29 mouse cellular contexts compared by ENCODE assay signal in the genomic region with DNA sequence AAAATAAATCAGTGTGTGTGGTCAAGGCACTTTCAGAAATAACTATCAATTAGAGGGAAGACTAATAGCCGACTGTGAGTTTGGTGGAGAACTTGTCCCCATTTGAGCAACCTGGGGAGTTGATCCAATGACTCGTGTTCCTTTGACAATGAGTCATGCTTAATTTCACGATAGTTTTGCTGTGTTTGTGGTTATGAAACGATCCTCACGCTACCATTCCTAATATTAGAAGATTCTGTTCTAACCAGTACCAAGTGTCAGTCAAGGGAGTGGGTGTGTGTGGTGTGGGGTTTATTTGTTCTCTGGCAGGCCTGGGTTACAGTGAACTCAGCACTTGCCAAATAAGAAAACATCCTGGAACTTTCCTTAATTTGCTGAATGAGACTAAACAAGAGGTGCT. TPM values are rescaled to one million over a fixed set of nuclear protein-coding genes. Genes with fewer than 3 reads are reported as not detected.
DNase-seq lines count a peak whose midpoint lies in the region; TF ChIP-seq lines count a peak whose summit lies in the region.
"Had no signal": no experiment of that assay in that cellular context is flagged by ENCODE, and none has a peak within 500 bp of the region (broad histone marks: within the 10 kb centered on the region; RNA-seq: fewer than 3 reads in every experiment).

No protein-coding gene starts in this region.

- H3K36me3 ChIP-seq in C2C12 (ENCODE audit: control insufficient read depth, insufficient read depth) (no peaks in the 10 kb centered on the region), myocyte (ENCODE audit: control insufficient read depth, insufficient read depth) (no peaks in the 10 kb centered on the region)
- H3K36me3 ChIP-seq: embryonic facial prominence, embryonic 10.5 days; embryonic facial prominence, embryonic 13.5 days; forebrain, embryonic 10.5 days; G1E; heart, embryonic 10.5 days; heart, embryonic 13.5 days; hindbrain, embryonic 12.5 days; hindbrain, embryonic 15.5 days had no signal

- H3K4me3 ChIP-seq in C2C12 (ENCODE audit: insufficient read depth, poor library complexity, severe bottlenecking) (no peak overlapping the region), myocyte (no peak overlapping the region)
- H3K4me3 ChIP-seq: embryonic facial prominence, embryonic 10.5 days; embryonic facial prominence, embryonic 13.5 days; erythroblast, embryonic 14.5 days; forebrain, embryonic 10.5 days; forebrain, embryonic 13.5 days; heart, adult 2 months; heart, embryonic 10.5 days; heart, embryonic 13.5 days; hindbrain, embryonic 12.5 days; hindbrain, embryonic 15.5 days had no signal

- H3ac ChIP-seq in C2C12 (ENCODE audit: control insufficient read depth, insufficient read length, low read depth), result no peak overlapping the region
- H3ac ChIP-seq in myocyte (ENCODE audit: control insufficient read depth, insufficient read length), result no peak overlapping the region

- peak; percentile 41 for DNase-seq in 3134 (ENCODE audit: extremely low read depth, insufficient read length, low spot score)
- DNase-seq in adipocyte (ENCODE audit: low spot score), result peak; percentile 72
- no peak for DNase-seq in ovary, postnatal 14 days (ENCODE audit: low spot score)
- DNase-seq in heart, postnatal 25 days (ENCODE audit: low spot score), result no peak
- no peak for DNase-seq in kidney, adult 9 months
- DNase-seq: adrenal gland, postnatal 10 days; adrenal gland, postnatal 36 days; cerebellum, adult 11-12 months; cerebellum, adult 8-10 months; cerebellum, postnatal 10 days; cerebellum, postnatal 36 days; embryo, embryonic 11 days; gastrocnemius, postnatal 10 days; gastrocnemius, postnatal 36 days; heart, adult 2 months; heart, postnatal 14 days had no signal

- no peak for TF ChIP-seq POLR2A in myocyte (IDR thresholded peaks at IDR 0.05; ENCODE audit: insufficient read length, low read depth)

- no peaks in the 10 kb centered on the region for H3K79me3 ChIP-seq in C2C12 (ENCODE audit: low read depth)

- peak overlapping the region; percentile 25 for H3K4me2 ChIP-seq in myocyte (ENCODE audit: low read depth)
- H3K4me2 ChIP-seq: embryonic facial prominence, embryonic 13.5 days; forebrain, embryonic 13.5 days; heart, embryonic 13.5 days; hindbrain, embryonic 12.5 days; hindbrain, embryonic 15.5 days had no signal

- H3K27me3 ChIP-seq in C2C12 (ENCODE audit: control insufficient read depth, insufficient read depth, insufficient read length) (no peaks in the 10 kb centered on the region), myocyte (ENCODE audit: control insufficient read depth, insufficient read depth, insufficient read length) (no peaks in the 10 kb centered on the region)
- H3K27me3 ChIP-seq: CH12.LX; embryonic facial prominence, embryonic 13.5 days; forebrain, embryonic 13.5 days; heart, embryonic 13.5 days; hindbrain, embryonic 12.5 days; hindbrain, embryonic 15.5 days had no signal

- intact Hi-C loops in heart, postnatal 25 days (cut with DNase I), result no loop called here

- TF ChIP-seq CTCF in C2C12 (IDR thresholded peaks at IDR 0.05; ENCODE audit: control insufficient read depth, insufficient read depth, insufficient read length), result no peak

- no peaks in the 10 kb centered on the region for H3K79me2 ChIP-seq in C2C12 (ENCODE audit: control insufficient read depth, insufficient read depth)
- no peaks in the 10 kb centered on the region for H3K79me2 ChIP-seq in myocyte (ENCODE audit: control insufficient read depth, insufficient read depth)

TF ChIP-seq in C2C12, 6 proteins besides CTCF, POLR2A, EP300 and RAD21:
- TF ChIP-seq CEBPB (IDR thresholded peaks at IDR 0.05; ENCODE audit: low read depth), result peak; percentile 28
- no peak for TF ChIP-seq FOSL1 (IDR thresholded peaks at IDR 0.05; ENCODE audit: insufficient read depth, low read length, poor library complexity, severe bottlenecking)
- no peak for TF ChIP-seq MYOG (IDR thresholded peaks at IDR 0.05; ENCODE audit: control insufficient read depth, extremely low read depth, insufficient read length)
- no peak for TF ChIP-seq MAX (IDR thresholded peaks at IDR 0.05)
- TF ChIP-seq MYOD1 (IDR thresholded peaks at IDR 0.05; ENCODE audit: control insufficient read depth, insufficient read length, low read depth), result no peak

TF ChIP-seq in myocyte, 11 proteins besides CTCF, POLR2A, EP300 and RAD21:
- no peak for TF ChIP-seq TCF12 (IDR thresholded peaks at IDR 0.05; ENCODE audit: insufficient read depth, poor library complexity, severe bottlenecking)
- TF ChIP-seq CEBPB (IDR thresholded peaks at IDR 0.05; ENCODE audit: insufficient read depth, poor library complexity, severe bottlenecking), result 0 out of 2 replicates have a peak, but pooled peaks have one; percentile 8

RNA-seq across cellular contexts. Expression of a gene that starts 35.1 kb away (rescaled TPM):
- polyA plus RNA-seq in C2C12 (2012; fragmentation: generic; extraction: Trizol), result 13.8 TPM
- 7.0 TPM for polyA plus RNA-seq in myocyte (2012; fragmentation: generic; extraction: Trizol)
- total RNA-seq in heart, postnatal 25 days (2021), result 10 to 100 TPM; 41.6 to 43.3 TPM

Comparison
In these comparisons a context has a peak if more than half of its experiments do, and no peak if none do; other contexts are left out.
1. DNase-seq: peak in 3134 (single experiment) and adipocyte (single experiment); none in ovary, postnatal 14 days (single experiment), heart, postnatal 25 days (single experiment) and kidney, adult 9 months (single experiment).